Mouse (Mus musculus): Measurements from ENCODE around the gene Slc22a28. TPM values are rescaled to one million over a fixed set of nuclear protein-coding genes. Genes with fewer than 3 reads are reported as not detected.
"Not testable (repeated sequence)": the region's sequence is repeated elsewhere in the genome, so short reads cannot be mapped to it uniquely, and the experiment has no call there.

Slc22a28 gene
- not detected in 2 replicates for polyA plus RNA-seq (2012)

- TF ChIP-seq GATA1 (IDR thresholded peaks at IDR 0.05; ENCODE audit: low read length) = not testable (repeated sequence)
Observed at GRCm38 (mm10) chr19:8131881-8132280, at the start of gene Slc22a28. Gene Slc22a28, minus strand, starts transcription at chr19:8131982.

- no peak for TF ChIP-seq GATA1 (IDR thresholded peaks at IDR 0.05; ENCODE audit: low read length)
Observed at GRCm38 (mm10) chr19:8148787-8149523, 17.2 kb upstream of the Slc22a28 start.

DNA sequence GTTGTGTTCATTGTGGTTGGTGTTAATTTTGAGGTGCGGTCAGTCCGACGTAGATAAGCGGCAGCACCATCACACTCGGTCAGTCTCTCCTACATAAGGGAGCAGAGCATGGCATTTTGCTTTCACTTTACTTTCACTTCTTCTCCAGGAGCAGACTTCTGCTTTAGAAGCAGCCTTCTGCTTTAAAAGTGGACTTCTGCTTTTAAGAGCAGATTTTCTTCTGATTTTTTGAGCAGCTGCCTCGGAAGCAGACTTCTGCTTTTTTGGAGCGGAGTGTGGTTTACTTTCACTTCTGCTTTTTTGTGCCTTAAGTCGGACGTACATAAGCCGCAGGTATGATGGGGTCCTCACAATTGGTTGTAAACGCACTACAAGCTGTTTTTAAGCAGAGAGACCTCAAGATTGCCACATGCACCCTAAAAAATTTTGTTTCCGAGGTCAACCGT, 111.9 kb downstream of the Slc22a28 start:
- TF ChIP-seq GATA1 (IDR thresholded peaks at IDR 0.05; ENCODE audit: low read length) = no peak

Other genes starting within 250 kb of the Slc22a28 start
- not detected in 2 replicates for gene Slc22a27, start 166.0 kb downstream of the Slc22a28 start, polyA plus RNA-seq (2012)
- not detected in 2 replicates for gene Slc22a29, start 86.9 kb upstream of the Slc22a28 start, polyA plus RNA-seq (2012)

Measured in G1E-ER4 (cell line).